Mouse (Mus musculus): ENCODE measurements around the gene Rhox11.
"Not testable (repeated sequence)": the region's sequence is repeated elsewhere in the genome, so short reads cannot be mapped to it uniquely, and the experiment has no call there.

The Rhox11 gene

DNA sequence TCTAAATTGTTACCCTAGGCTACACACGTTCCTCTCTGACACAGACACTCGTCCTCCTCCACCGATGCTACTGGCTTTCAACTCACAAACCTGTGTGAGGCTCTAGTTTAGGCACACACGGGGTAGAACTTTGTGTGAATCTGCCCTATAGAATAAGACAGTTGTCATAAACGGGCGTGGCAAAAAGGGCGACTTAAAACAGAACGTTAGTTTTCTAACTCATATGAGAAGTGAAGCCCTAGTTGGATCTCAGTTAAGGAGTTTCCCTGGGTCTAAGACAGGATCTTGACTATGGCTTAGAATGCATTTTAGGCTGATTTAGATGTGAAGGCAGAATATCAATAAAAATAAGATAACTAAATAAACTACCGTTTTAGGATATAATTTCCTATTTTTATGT is at the start of gene Rhox11:
Rhox11 (minus strand) TSS at position 101 of the 400 bp plus-strand sequence.
- no peak for DNase-seq (ENCODE audit: low read depth, low spot score)

DNA sequence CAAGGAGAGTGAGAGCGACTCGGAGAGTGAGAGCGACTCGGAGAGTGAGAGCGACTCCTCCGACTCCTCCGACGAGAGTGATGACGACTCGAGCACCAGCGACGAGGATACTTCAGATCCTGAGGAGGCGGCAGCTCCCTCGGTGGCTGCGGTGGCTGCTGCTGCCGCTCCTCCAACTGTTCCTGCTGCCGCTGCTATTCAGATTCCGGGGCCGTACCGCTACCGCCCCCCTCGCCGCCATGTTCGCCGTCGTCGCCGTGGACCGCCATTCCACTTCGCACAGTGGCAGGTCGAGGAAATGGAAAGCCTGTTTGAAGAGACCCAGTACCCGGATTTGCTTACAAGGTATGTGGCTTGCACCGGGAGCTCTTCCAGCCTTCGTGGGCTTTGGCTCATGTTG is 36.5 kb upstream of the Rhox11 start:
- no peak for DNase-seq (ENCODE audit: low read depth, low spot score)

DNA sequence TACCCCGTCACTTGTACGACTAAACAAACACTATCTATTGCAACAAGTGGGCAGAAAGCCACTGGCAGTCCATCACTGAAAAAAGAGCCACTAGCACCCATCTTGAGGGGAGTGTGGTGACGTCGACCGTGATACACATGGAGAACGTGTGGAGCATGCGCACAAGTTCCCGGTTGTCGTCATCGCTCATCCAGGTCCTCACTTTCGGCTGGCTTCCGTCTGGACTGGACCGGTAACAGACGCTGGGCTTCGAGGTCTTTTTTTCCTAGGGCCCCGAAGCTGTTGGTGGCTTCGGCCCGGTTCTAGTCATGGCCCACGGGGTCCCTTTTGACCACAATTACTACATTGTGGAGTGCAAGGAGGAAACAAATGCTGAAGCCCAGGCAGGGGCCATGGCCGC is 36.0 kb upstream of the Rhox11 start, which contains the start of gene Rhox13:
Rhox13 (plus strand) TSS at position 238 of the 400 bp plus-strand sequence.
- DNase-seq (ENCODE audit: low read depth, low spot score) = no peak

DNA sequence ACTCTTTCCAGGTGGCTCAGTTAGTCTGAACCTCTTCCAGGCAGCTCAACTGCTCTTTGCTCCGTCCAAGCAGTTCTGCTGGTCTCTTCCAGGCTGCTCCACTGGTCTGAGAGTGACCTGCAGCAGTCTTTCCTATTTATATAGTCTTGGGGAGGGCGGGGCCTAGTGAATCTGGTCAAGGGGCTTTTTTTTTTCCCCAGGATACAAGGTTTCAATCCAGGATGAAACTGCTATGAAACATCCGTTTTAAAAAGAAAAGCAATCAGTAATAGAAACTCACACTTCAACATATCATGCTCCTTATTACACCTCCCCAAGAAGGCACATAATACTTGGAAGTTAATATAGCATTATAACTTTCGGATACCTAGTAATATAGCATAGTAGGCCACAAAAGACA is 25.9 kb upstream of the Rhox11 start, which contains the start of gene Rhox12:
Rhox12 (minus strand) TSS at position 101 of the 400 bp plus-strand sequence.
- DNase-seq (ENCODE audit: low read depth, low spot score) = no peak

DNA sequence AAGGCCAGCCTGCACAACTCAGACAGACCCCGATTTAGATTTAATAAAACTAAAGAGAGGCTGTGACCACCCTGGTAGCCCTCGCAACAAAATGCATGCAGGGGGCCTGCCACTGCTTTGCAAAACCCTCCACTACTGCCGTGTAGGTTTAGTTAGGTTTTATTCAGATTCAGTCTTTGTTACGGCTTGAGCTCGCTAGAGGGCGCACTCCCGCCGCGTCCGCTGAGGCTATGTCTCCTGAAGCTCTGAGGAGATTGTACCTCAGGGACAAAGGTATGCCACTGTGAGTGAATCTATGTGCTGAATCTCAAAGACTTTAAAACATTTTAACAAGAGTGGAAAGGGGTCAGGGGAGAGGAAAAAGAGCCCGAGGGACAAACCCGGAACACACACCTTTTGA is 715 bp downstream of the Rhox11 start:
- DNase-seq (ENCODE audit: low read depth, low spot score) = peak; percentile 1

DNA sequence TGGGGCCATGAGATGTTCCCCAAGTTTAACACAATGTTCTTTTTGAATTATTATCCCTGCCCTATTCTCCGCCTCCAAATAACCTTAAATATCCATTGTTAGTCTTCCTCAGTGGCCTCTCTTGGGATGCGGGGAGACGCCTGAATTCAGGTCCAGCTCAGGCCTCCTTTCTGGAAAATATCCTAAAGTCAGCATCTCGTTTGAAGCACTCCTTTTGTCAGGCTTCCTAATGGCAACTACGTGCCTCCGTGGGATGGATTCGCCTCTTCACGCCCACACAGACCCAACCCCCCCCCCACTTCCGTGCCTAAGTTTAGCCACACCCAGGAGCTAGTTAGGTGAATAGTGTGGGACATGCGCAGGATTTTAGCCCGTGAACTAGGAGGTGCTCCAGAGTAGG is 18.8 kb downstream of the Rhox11 start, which contains the start of gene Rhox10:
Rhox10 (plus strand) TSS at position 301 of the 400 bp plus-strand sequence.
- no peak for DNase-seq (ENCODE audit: low read depth, low spot score)

DNA sequence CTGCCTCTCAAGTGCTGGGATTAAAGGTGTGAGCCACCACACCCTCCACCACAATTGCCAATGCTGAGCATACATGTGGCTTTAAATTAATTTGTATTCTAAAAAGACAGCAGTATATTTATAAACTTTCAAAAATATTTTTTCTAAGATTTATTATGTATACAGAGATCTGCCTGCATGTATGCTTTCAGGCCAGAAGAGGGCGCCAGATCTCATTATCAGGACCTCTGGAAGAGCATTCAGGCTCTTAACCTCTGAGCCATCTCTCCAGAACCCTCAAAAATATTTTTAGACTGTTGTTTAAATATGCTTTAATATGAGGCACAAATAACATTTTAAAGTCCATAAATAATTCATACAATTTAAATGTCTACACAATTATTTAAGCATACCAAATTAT is 23.4 kb downstream of the Rhox11 start:
- DNase-seq (ENCODE audit: low read depth, low spot score) = peak; percentile 0

DNA sequence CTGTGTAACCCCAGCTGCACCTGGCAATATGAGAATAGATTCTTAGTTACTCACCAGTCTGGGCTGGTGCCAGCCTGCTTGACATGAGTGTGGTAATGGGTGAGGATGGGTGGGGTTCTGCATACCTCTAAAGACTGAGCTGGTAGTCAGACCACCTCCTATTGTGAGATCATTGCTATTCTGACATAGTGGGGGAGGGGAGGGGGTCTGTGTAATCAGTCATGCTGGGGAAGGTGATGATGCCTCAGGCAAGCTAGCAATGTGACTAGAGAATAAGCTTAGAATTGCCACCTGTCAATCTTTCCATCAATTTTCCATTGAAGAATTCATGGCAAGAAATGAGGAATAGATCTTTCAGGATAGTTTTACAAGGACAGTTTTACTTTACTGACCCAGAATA is 41.9 kb downstream of the Rhox11 start, which contains the start of gene Btg1-ps2:
Btg1-ps2 (minus strand) TSS at position 101 of the 400 bp plus-strand sequence.
- DNase-seq (ENCODE audit: low read depth, low spot score) = not testable (repeated sequence)

DNA sequence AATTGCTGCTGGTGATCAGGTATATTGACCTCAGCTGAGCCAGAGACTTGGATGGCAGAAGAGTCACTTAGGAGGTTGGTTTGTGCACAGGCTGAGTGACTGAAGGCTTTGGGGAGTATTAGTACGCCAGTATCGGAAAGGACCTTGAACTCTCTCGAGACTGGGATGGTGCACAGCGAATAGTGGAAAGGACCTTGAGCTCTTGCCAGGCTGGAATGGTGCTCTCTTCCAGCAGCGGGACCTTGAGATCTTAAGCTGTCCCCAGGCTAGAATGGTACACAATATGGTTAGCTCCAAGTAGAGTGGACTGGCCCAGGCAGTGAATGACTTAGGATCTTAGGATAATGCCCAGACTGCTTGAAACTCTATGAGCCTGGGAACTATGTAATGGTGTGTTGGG is 45.3 kb downstream of the Rhox11 start:
- no peak for DNase-seq (ENCODE audit: low read depth, low spot score)

DNA sequence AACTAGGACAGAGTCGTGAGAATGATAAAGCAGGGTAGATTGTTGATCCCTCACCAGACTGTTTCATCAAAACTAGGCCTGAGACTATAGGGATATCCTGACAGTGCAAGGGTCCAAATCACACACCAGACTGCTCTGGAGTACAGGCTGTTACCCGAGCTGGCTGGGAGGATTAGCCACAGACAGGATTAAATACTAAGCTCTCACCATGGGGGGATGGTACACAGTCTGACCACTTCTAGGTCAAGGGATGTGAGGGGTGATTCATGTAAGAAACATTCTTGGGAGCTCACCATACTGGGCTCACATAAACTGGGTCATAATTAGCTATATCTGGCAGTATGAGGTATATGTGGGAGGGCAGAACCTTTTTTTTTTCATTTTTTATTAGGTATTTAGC is 51.1 kb downstream of the Rhox11 start:
- no peak for DNase-seq (ENCODE audit: low read depth, low spot score)
